Mouse (Mus musculus): ENCODE results near the gene Sec61a1. TPM values are rescaled to one million over a fixed set of nuclear protein-coding genes. Genes with fewer than 3 reads are reported as not detected.

The Sec61a1 gene
- total RNA-seq (2017) = 77.8 and 82.9 TPM in 2 replicates

- peak; percentile 92 to 98 for ATAC-seq (replicated peaks in 1 of 2; ENCODE audit: insufficient read depth in 1 of 2, low FRiP score in 2 of 2, low TSS enrichment in 1 of 2, low read depth in 1 of 2, poor library complexity in 2 of 2, severe bottlenecking in 2 of 2)
Observed at GRCm38 (mm10) chr6:88518404-88519263, at the start of gene Sec61a1. Gene Sec61a1 (minus strand): TSS chr6:88518905.

- no peak for ATAC-seq (replicated peaks in 1 of 2; ENCODE audit: insufficient read depth in 1 of 2, low FRiP score in 2 of 2, low TSS enrichment in 1 of 2, low read depth in 1 of 2, poor library complexity in 2 of 2, severe bottlenecking in 2 of 2)
Observed at GRCm38 (mm10) chr6:88566676-88567075, 48.0 kb upstream of the Sec61a1 start.

- ATAC-seq (replicated peaks in 1 of 2; ENCODE audit: insufficient read depth in 1 of 2, low FRiP score in 2 of 2, low TSS enrichment in 1 of 2, low read depth in 1 of 2, poor library complexity in 2 of 2, severe bottlenecking in 2 of 2) = no peak
Observed at GRCm38 (mm10) chr6:88565033-88565432, 46.3 kb upstream of the Sec61a1 start.

GRCm38 (mm10) chr6:88560156-88560555 is 41.5 kb upstream of the Sec61a1 start:
- no peak for ATAC-seq (replicated peaks in 1 of 2; ENCODE audit: insufficient read depth in 1 of 2, low FRiP score in 2 of 2, low TSS enrichment in 1 of 2, low read depth in 1 of 2, poor library complexity in 2 of 2, severe bottlenecking in 2 of 2)

GRCm38 (mm10) chr6:88559688-88560087 is 41.0 kb upstream of the Sec61a1 start:
- ATAC-seq (replicated peaks in 1 of 2; ENCODE audit: insufficient read depth in 1 of 2, low FRiP score in 2 of 2, low TSS enrichment in 1 of 2, low read depth in 1 of 2, poor library complexity in 2 of 2, severe bottlenecking in 2 of 2) = no peak

GRCm38 (mm10) chr6:88558076-88558475 is 39.4 kb upstream of the Sec61a1 start:
- no peak for ATAC-seq (replicated peaks in 1 of 2; ENCODE audit: insufficient read depth in 1 of 2, low FRiP score in 2 of 2, low TSS enrichment in 1 of 2, low read depth in 1 of 2, poor library complexity in 2 of 2, severe bottlenecking in 2 of 2)

GRCm38 (mm10) chr6:88557548-88557947 is 38.8 kb upstream of the Sec61a1 start:
- ATAC-seq (replicated peaks in 1 of 2; ENCODE audit: insufficient read depth in 1 of 2, low FRiP score in 2 of 2, low TSS enrichment in 1 of 2, low read depth in 1 of 2, poor library complexity in 2 of 2, severe bottlenecking in 2 of 2) = no peak

- no peak for ATAC-seq (replicated peaks in 1 of 2; ENCODE audit: insufficient read depth in 1 of 2, low FRiP score in 2 of 2, low TSS enrichment in 1 of 2, low read depth in 1 of 2, poor library complexity in 2 of 2, severe bottlenecking in 2 of 2)
Observed at GRCm38 (mm10) chr6:88549916-88550315, 31.2 kb upstream of the Sec61a1 start.

GRCm38 (mm10) chr6:88549137-88549814 is 30.6 kb upstream of the Sec61a1 start:
- ATAC-seq (replicated peaks in 1 of 2; ENCODE audit: insufficient read depth in 1 of 2, low FRiP score in 2 of 2, low TSS enrichment in 1 of 2, low read depth in 1 of 2, poor library complexity in 2 of 2, severe bottlenecking in 2 of 2) = no peak

- no peak for ATAC-seq (replicated peaks in 1 of 2; ENCODE audit: insufficient read depth in 1 of 2, low FRiP score in 2 of 2, low TSS enrichment in 1 of 2, low read depth in 1 of 2, poor library complexity in 2 of 2, severe bottlenecking in 2 of 2)
Observed at GRCm38 (mm10) chr6:88548405-88549049, 29.8 kb upstream of the Sec61a1 start.

- ATAC-seq (replicated peaks in 1 of 2; ENCODE audit: insufficient read depth in 1 of 2, low FRiP score in 2 of 2, low TSS enrichment in 1 of 2, low read depth in 1 of 2, poor library complexity in 2 of 2, severe bottlenecking in 2 of 2) = peak in 1 of 2 experiments; percentile 16; a peak in 1 of 4 replicates
Observed at GRCm38 (mm10) chr6:88545397-88545790, 26.7 kb upstream of the Sec61a1 start.

GRCm38 (mm10) chr6:88544644-88545396 is 26.1 kb upstream of the Sec61a1 start:
- ATAC-seq (replicated peaks in 1 of 2; ENCODE audit: insufficient read depth in 1 of 2, low FRiP score in 2 of 2, low TSS enrichment in 1 of 2, low read depth in 1 of 2, poor library complexity in 2 of 2, severe bottlenecking in 2 of 2) = peak; percentile 64 to 66

GRCm38 (mm10) chr6:88544241-88544640 is 25.5 kb upstream of the Sec61a1 start:
- no peak for ATAC-seq (replicated peaks in 1 of 2; ENCODE audit: insufficient read depth in 1 of 2, low FRiP score in 2 of 2, low TSS enrichment in 1 of 2, low read depth in 1 of 2, poor library complexity in 2 of 2, severe bottlenecking in 2 of 2)

GRCm38 (mm10) chr6:88540093-88540755 is 21.5 kb upstream of the Sec61a1 start:
- ATAC-seq (replicated peaks in 1 of 2; ENCODE audit: insufficient read depth in 1 of 2, low FRiP score in 2 of 2, low TSS enrichment in 1 of 2, low read depth in 1 of 2, poor library complexity in 2 of 2, severe bottlenecking in 2 of 2) = no peak

GRCm38 (mm10) chr6:88530306-88530705 is 11.6 kb upstream of the Sec61a1 start:
- no peak for ATAC-seq (replicated peaks in 1 of 2; ENCODE audit: insufficient read depth in 1 of 2, low FRiP score in 2 of 2, low TSS enrichment in 1 of 2, low read depth in 1 of 2, poor library complexity in 2 of 2, severe bottlenecking in 2 of 2)

GRCm38 (mm10) chr6:88524056-88524455 is 5.4 kb upstream of the Sec61a1 start:
- no peak for ATAC-seq (replicated peaks in 1 of 2; ENCODE audit: insufficient read depth in 1 of 2, low FRiP score in 2 of 2, low TSS enrichment in 1 of 2, low read depth in 1 of 2, poor library complexity in 2 of 2, severe bottlenecking in 2 of 2)

GRCm38 (mm10) chr6:88523451-88523850 is 4.7 kb upstream of the Sec61a1 start:
- ATAC-seq (replicated peaks in 1 of 2; ENCODE audit: insufficient read depth in 1 of 2, low FRiP score in 2 of 2, low TSS enrichment in 1 of 2, low read depth in 1 of 2, poor library complexity in 2 of 2, severe bottlenecking in 2 of 2) = no peak
